ENCODE assay signal across 9 mouse cellular contexts in genomic region chrX:16450496-16451078, GRCm38 (mm10).
DNase-seq lines count a peak whose midpoint lies in the region; ATAC-seq and TF ChIP-seq lines count a peak whose summit lies in the region.
"Had no signal": no experiment of that assay in that cellular context is flagged by ENCODE, and none has a peak within 500 bp of the region (broad histone marks: within the 10 kb centered on the region; RNA-seq: fewer than 3 reads in every experiment).

No protein-coding gene starts in this region.

- DNase-seq in gastrocnemius, adult 2 months, result peak; percentile 20
- no peak for DNase-seq in gastrocnemius, postnatal 25 days
- peak; percentile 15 for DNase-seq in adrenal gland, adult 8-10 months
- peak; percentile 59 for DNase-seq in embryonic facial prominence, embryonic 14.5 days (ENCODE audit: low spot score)
- DNase-seq in intestine, embryonic 14.5 days (ENCODE audit: low spot score), result peak; percentile 52
- DNase-seq in left cerebral cortex, adult 9 months (ENCODE audit: low spot score in 2 of 2), result peak; percentile 1 to 46
- DNase-seq in midbrain, postnatal 0 days (ENCODE audit: low spot score), result peak; percentile 60
- DNase-seq in yolk sac, embryonic 10.5 days (ENCODE audit: low spot score), result peak; percentile 1

- intact Hi-C loops in gastrocnemius, adult 2 months (cut with DNase I), result no loop called here

- no peak overlapping the region for H3K4me2 ChIP-seq in embryonic facial prominence, embryonic 14.5 days (ENCODE audit: low read depth, low read length)
- H3K4me2 ChIP-seq in intestine, embryonic 14.5 days (ENCODE audit: low read length), result no peak overlapping the region
- no peak overlapping the region for H3K4me2 ChIP-seq in midbrain, postnatal 0 days (ENCODE audit: low read depth, low read length, poor library complexity, severe bottlenecking)
- H3K4me2 ChIP-seq: heart, embryonic 13.5 days had no signal

- peak; percentile 60; the same call in 1 of the 2 replicates for ATAC-seq in embryonic facial prominence, embryonic 14.5 days (ENCODE audit: low read depth)
- no peak for ATAC-seq in intestine, embryonic 14.5 days (replicated peaks; ENCODE audit: low FRiP score, low TSS enrichment, low read depth)
- no peak for ATAC-seq in midbrain, postnatal 0 days (ENCODE audit: low FRiP score)

- H3K4me3 ChIP-seq in gastrocnemius, adult 2 months, result no peak overlapping the region
- no peak overlapping the region for H3K4me3 ChIP-seq in embryonic facial prominence, embryonic 14.5 days (ENCODE audit: low read depth, low read length)
- H3K4me3 ChIP-seq in intestine, embryonic 14.5 days (ENCODE audit: low read depth, low read length), result no peak overlapping the region
- no peak overlapping the region for H3K4me3 ChIP-seq in midbrain, postnatal 0 days (ENCODE audit: low read depth, low read length)
- H3K4me3 ChIP-seq: heart, embryonic 13.5 days had no signal

- WGBS in embryonic facial prominence, embryonic 14.5 days, result 5% methylated on average over 2 of the region's 2 CpGs
- WGBS in intestine, embryonic 14.5 days, result 6% methylated on average over 2 of the region's 2 CpGs
- WGBS in midbrain, postnatal 0 days, result 0% methylated on average over 2 of the region's 2 CpGs

- no peaks in the 10 kb centered on the region for H3K36me3 ChIP-seq in embryonic facial prominence, embryonic 14.5 days (ENCODE audit: control insufficient read depth, insufficient read depth, low read length)
- no peaks in the 10 kb centered on the region for H3K36me3 ChIP-seq in intestine, embryonic 14.5 days (ENCODE audit: control insufficient read depth, insufficient read depth, low read length)
- H3K36me3 ChIP-seq in midbrain, postnatal 0 days (ENCODE audit: insufficient read depth, low read length), result no peaks in the 10 kb centered on the region
- H3K36me3 ChIP-seq: heart, embryonic 13.5 days had no signal

- no peak overlapping the region for H3K27ac ChIP-seq in gastrocnemius, adult 2 months
- no peak overlapping the region for H3K27ac ChIP-seq in embryonic facial prominence, embryonic 14.5 days (replicated peaks; ENCODE audit: low read depth, low read length)
- H3K27ac ChIP-seq in intestine, embryonic 14.5 days (ENCODE audit: low read depth), result no peak overlapping the region
- no peak overlapping the region for H3K27ac ChIP-seq in midbrain, postnatal 0 days (ENCODE audit: low read depth, low read length)
- H3K27ac ChIP-seq: heart, embryonic 13.5 days had no signal

- H3K9me3 ChIP-seq in embryonic facial prominence, embryonic 14.5 days (ENCODE audit: control insufficient read depth, low read length), result no peaks in the 10 kb centered on the region
- no peaks in the 10 kb centered on the region for H3K9me3 ChIP-seq in intestine, embryonic 14.5 days (ENCODE audit: control insufficient read depth, low read length)
- H3K9me3 ChIP-seq in midbrain, postnatal 0 days (ENCODE audit: low read length), result no peaks in the 10 kb centered on the region
- H3K9me3 ChIP-seq: heart, embryonic 13.5 days had no signal

- no peaks in the 10 kb centered on the region for H3K27me3 ChIP-seq in embryonic facial prominence, embryonic 14.5 days (replicated peaks; ENCODE audit: control insufficient read depth, insufficient read depth, low read length)
- no peaks in the 10 kb centered on the region for H3K27me3 ChIP-seq in intestine, embryonic 14.5 days (replicated peaks; ENCODE audit: control insufficient read depth, insufficient read depth, low read length)
- no peaks in the 10 kb centered on the region for H3K27me3 ChIP-seq in midbrain, postnatal 0 days (ENCODE audit: insufficient read depth, low read length)
- H3K27me3 ChIP-seq: heart, embryonic 13.5 days had no signal

- H3K4me1 ChIP-seq in embryonic facial prominence, embryonic 14.5 days (ENCODE audit: control insufficient read depth, insufficient read depth, low read length), result no peaks in the 10 kb centered on the region
- no peaks in the 10 kb centered on the region for H3K4me1 ChIP-seq in intestine, embryonic 14.5 days (replicated peaks; ENCODE audit: control insufficient read depth, insufficient read depth, low read length)
- no peaks in the 10 kb centered on the region for H3K4me1 ChIP-seq in midbrain, postnatal 0 days (ENCODE audit: insufficient read depth, low read length)
- H3K4me1 ChIP-seq: heart, embryonic 13.5 days had no signal

- peak; percentile 68 for TF ChIP-seq CTCF in gastrocnemius, adult 2 months (IDR thresholded peaks at IDR 0.05)
- TF ChIP-seq CTCF in midbrain, postnatal 0 days (IDR thresholded peaks at IDR 0.05), result peak; percentile 81

- H3K9ac ChIP-seq in embryonic facial prominence, embryonic 14.5 days (ENCODE audit: low read depth, low read length), result no peak overlapping the region
- H3K9ac ChIP-seq in intestine, embryonic 14.5 days (ENCODE audit: low read length), result no peak overlapping the region
- no peak overlapping the region for H3K9ac ChIP-seq in midbrain, postnatal 0 days (replicated peaks; ENCODE audit: low read length, poor library complexity, severe bottlenecking)
- H3K9ac ChIP-seq: heart, embryonic 13.5 days had no signal
